Mouse (Mus musculus): ENCODE data around the gene Ctnnbl1. TPM values are rescaled to one million over a fixed set of nuclear protein-coding genes. Genes with fewer than 3 reads are reported as not detected.
A peak's percentile ranks its signal among the peaks of the same experiment; 100 is the strongest.

Gene Ctnnbl1
- polyA plus RNA-seq, 1 experiment from 2014 or later: 67.8 TPM

- DNase-seq (ENCODE audit: low spot score): no peak
These were observed 133.0 kb downstream of the Ctnnbl1 start for GRCm38 (mm10) chr2:157870247-157870646.

DNA sequence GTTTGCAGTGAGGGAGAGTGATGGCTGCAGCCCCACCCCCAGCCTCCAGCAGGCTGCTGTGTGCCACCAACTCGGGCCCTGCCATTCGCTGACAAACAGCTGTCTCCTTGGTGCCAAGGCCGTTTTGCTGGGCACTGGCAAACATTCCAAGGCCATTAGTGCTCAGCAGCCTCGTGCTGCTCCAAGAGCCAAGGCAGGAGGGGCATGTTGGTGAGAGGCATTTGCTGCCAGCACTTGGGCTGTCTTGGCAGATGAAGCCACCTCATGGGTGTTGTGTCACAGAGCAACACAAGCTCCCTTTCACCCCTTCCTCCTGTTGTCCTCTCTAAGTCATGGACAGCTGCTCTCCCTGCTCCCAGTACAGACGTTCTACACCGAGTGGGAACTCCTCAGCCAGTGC is 136.0 kb downstream of the Ctnnbl1 start:
- DNase-seq (ENCODE audit: low spot score): no peak

DNA sequence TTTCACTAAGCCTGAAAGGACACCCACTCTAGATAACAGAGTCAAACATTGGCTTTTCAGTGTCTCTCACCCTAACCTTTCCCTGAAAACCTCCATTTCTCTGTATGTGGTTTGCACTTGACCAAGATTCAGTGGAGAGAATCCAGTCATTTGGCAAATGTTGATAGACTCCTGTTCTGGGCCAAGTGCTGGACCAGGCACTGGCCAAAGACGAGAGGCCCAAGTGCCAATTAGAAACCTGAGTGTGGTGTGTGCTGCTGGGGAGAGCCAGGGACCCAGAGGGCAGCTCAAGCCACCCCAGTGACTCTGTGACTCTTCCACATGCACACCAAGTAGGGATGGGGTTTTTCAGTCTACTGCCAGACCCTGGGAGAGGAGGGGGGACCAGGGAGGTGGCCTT is 136.5 kb downstream of the Ctnnbl1 start:
- no peak for DNase-seq (ENCODE audit: low spot score)

DNA sequence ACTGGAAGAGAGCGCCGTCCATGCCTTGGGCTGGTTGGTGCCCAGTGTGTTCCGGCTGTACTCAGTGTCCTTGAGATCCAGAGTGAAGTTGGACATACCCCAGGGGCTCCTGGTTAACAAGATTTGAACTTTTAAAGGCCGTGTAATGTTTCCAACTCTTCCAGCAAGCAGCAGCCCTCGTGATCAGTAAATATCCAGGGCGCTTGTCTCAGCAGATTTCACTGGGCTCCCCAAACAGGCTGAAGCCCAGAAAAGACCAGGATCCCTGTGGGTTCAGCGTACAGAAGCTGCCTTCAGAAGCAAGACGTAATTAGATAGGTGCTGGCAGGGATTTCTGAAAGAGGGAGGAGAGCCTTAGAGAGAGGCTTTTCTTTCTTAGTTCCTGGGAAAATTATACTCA is 137.9 kb downstream of the Ctnnbl1 start:
- DNase-seq (ENCODE audit: low spot score): no peak

DNA sequence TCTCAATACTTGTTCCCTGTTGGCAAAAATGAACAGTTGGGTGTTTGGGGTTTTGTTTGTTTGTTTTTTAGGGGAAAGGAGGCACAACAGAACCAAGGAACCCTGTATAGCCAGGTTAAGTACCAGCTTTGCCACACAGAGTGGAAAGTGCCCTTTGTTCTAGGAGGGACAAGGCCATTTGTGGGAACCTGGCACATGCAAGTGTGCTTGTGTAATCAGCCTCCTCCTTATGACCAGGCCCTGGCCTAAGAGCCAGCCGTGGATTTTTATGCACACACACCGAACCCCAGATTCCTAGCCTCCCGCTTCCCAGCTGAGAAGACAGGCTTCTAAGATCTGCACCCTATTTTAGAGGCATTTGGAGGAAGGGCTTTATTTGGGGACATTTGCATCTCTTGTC is 140.2 kb downstream of the Ctnnbl1 start:
- no peak for DNase-seq (ENCODE audit: low spot score)

DNA sequence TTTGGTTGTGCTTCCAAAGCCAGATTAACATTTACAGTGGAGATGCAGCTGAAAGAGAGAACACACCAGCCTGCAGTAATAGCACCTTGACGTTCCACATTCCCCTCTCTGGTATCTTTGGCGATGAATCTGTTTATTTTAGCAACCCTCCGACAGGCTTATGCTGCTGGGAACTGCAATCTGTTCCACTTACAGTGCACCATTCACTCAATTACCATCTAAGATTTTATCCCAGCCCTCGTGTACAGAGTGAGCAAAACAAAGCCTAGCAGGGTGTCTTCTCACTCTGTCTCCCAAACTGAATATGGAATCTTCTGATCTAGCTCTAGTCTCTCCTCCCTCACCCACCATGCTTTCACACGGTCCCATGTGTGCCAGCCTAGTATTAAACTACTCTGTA is 140.8 kb downstream of the Ctnnbl1 start:
- no peak for DNase-seq (ENCODE audit: low spot score)

GRCm38 (mm10) chr2:157881939-157882338 is 144.7 kb downstream of the Ctnnbl1 start:
- no peak for DNase-seq (ENCODE audit: low spot score)

GRCm38 (mm10) chr2:157887275-157888025 is 150.2 kb downstream of the Ctnnbl1 start:
- DNase-seq (ENCODE audit: low spot score): no peak

- DNase-seq (ENCODE audit: low spot score): no peak
These were observed 154.0 kb downstream of the Ctnnbl1 start for GRCm38 (mm10) chr2:157891166-157891565.

- no peak for DNase-seq (ENCODE audit: low spot score)
These were observed 159.9 kb downstream of the Ctnnbl1 start for GRCm38 (mm10) chr2:157897131-157897530.

DNA sequence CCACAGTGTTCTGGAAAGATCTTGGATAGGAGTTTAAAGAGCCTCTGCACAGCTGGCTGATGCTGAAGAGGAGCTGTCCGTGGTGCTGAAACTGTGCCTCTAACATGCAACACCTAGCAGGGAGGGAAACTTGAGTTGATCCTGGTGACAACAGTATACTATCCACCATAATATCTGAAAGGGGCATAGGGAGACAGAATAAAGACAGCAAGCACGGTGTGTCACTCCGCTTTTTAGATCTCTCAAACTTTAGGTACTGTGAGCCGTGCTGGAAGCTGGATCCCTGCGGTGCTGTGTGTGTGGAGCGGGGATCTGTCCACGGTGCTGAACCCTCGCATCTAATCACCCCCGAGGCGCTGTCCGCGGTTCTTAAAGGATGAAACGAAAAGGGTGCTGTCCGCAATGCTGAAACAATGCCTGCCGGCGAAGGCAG is 176.0 kb downstream of the Ctnnbl1 start:
- DNase-seq (ENCODE audit: low spot score): peak; percentile 87

- no peak for DNase-seq (ENCODE audit: low spot score)
These were observed 176.5 kb downstream of the Ctnnbl1 start for GRCm38 (mm10) chr2:157913705-157914104.

GRCm38 (mm10) chr2:157914105-157914764 is 177.0 kb downstream of the Ctnnbl1 start, which contains the start of gene Vstm2l:
Gene Vstm2l (plus strand): TSS chr2:157914653.
- no peak for DNase-seq (ENCODE audit: low spot score)

GRCm38 (mm10) chr2:157914889-157915517 is 177.8 kb downstream of the Ctnnbl1 start:
- DNase-seq (ENCODE audit: low spot score): no peak

DNA sequence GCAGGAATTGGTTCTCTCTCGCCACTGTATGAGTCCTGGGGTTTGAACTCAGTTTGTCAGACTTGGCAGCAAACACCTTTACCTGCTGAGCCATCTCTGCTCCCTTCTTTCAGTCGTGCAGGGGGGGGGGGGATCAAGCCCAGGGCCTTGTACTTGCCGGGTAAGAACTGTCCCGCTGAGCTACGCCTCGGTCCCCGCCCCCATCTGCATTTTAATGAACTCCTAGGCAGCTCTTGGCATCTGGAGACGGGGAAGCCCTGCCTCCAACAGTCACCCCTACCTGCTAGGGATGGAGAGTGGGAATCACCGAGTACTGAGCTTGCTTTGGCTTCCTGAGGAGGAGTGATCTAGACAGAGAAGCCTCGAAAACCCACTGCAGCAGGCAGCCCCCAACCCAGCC is 181.3 kb downstream of the Ctnnbl1 start:
- no peak for DNase-seq (ENCODE audit: low spot score)

DNA sequence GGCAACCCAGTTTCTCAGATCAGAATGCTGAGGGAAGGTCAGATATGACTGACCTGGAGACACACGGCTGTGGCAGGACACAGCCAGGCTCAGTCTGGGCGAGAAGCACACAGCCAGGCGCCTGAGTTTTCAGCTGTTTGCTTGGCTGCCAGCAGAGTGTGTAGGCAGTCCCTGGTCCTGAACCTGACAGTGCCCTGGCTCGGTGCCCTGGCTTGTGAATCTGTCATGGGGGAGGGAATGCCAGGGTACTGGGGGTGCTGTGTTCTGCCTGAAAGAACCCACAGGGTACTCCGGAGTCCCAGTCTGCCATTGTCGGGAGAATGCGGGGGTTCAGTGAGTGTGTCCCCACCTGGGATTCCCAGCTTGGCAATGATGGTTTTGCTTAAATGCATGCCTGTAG is 184.3 kb downstream of the Ctnnbl1 start:
- no peak for DNase-seq (ENCODE audit: low spot score)

DNA sequence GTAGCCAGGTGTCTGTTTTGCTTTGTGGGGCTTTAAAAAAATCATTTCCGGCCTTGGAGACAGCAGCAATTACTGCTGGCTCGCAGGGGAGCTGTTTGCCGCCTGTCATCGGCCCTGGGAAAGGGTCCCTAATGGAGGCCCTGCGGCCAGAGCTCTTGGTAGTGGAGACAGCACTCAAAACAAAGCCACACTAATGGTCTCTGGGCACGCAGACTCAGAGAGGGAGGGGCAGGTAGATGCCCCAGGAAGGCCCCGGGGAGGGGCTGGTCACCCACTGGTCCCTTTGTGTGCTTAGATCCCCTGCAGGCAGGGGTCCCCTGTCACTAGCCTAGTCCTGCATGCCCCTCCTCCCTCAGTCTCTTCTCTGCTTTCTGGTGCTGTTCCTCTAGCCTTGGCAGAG is 186.2 kb downstream of the Ctnnbl1 start:
- no peak for DNase-seq (ENCODE audit: low spot score)

- no peak for DNase-seq (ENCODE audit: low spot score)
These were observed 187.3 kb downstream of the Ctnnbl1 start for GRCm38 (mm10) chr2:157924504-157924903.

DNA sequence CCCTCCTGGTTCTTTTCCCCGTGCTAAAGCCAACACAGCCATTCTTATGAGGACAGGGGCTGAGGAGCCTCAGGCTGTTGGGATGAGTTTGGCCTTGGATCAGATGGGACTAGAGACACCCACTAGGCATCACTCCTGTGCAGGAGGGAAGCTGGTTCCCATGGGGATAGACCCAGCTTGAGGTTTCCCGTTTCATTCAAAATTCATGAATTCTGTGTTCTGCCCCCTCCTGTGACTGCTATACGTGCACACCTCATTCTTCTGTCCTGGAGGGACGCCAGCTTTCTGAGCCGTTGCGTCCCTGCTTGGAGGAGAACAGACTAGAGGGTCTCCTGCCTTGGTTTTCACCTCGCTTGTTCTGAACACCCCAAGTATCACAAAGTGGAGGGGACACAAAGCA is 189.3 kb downstream of the Ctnnbl1 start:
- DNase-seq (ENCODE audit: low spot score): no peak

- no peak for DNase-seq (ENCODE audit: low spot score)
These were observed 189.7 kb downstream of the Ctnnbl1 start for GRCm38 (mm10) chr2:157926927-157927326.

- DNase-seq (ENCODE audit: low spot score): no peak
These were observed 190.2 kb downstream of the Ctnnbl1 start for GRCm38 (mm10) chr2:157927397-157927796.

- no peak for DNase-seq (ENCODE audit: low spot score)
These were observed 190.6 kb downstream of the Ctnnbl1 start for GRCm38 (mm10) chr2:157927815-157928214.
